Mouse (Mus musculus): ENCODE measurements around the gene Ptbp2.

Gene Ptbp2

DNA sequence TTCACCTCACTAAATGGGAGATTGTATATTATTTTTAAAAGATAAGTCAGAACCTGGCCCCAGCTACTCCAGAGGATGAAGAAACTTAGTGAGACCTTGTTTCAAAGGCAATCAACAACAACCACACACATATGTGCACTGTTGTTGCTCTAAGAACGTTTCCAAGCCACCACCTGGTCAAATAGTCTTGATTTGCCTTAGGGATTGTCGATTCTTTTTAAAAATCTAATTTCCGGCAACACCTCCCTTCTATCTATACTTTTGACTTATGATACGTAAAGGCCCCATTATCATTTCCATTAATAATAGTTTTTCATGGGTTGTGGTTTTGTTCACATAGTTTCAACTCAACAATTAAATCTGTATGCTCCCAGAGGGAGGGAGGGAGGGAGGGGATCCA lies at the start of gene Ptbp2:
Ptbp2 (minus strand) TSS at position 101 of the 400 bp plus-strand sequence.
- DNase-seq = no peak

- DNase-seq = no peak
Measured at GRCm38 (mm10) chr3:119814678-119815077, 30.4 kb upstream of the Ptbp2 start.

- no peak for DNase-seq
Measured at GRCm38 (mm10) chr3:119806123-119806522, 21.9 kb upstream of the Ptbp2 start.

- no peak for DNase-seq
Measured at GRCm38 (mm10) chr3:119794677-119795365, 10.6 kb upstream of the Ptbp2 start.

- DNase-seq = peak; percentile 81
Measured at GRCm38 (mm10) chr3:119782946-119783701, 1.1 kb downstream of the Ptbp2 start.

- DNase-seq = peak; percentile 65
Measured at GRCm38 (mm10) chr3:119782022-119782945, 2.0 kb downstream of the Ptbp2 start.

GRCm38 (mm10) chr3:119780876-119781275 lies 3.4 kb downstream of the Ptbp2 start:
- no peak for DNase-seq

DNA sequence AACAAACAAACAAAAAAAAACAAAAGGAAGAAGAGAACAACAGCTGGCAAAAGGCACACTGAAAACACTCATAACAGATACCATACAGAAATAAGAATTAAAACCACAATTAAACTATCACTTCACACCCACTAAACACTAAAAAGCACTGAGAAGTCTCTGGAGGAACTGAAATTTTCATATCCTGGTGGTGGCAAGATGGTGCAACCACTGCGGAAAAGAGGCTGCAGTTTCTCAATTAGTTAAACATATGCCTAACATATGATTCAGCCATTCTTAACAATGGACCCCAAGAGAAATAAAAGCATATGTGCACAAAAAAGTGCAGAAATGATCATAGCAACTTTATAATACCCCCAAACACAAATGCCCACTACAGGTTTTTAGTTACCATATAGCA lies 5.0 kb downstream of the Ptbp2 start:
- no peak for DNase-seq

DNA sequence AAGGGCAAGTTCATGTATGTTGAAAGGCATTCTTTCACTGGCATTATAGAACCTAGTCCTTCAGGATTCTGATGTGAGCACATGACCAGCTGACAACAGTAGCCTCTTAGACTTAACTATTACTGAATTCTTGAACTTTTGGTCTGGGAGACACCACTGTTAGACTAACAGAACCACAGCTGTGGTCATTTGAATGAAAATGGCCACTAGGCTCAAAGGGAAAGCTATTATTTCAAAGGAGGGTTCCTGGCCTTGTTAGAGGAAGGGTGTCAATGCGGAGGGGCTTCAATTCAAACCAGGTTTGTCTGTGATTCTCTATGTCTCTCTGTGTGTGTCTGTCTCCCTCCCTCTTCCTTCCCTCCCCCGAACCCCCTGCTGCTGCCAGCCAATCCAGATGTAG lies 5.8 kb downstream of the Ptbp2 start:
- no peak for DNase-seq

DNA sequence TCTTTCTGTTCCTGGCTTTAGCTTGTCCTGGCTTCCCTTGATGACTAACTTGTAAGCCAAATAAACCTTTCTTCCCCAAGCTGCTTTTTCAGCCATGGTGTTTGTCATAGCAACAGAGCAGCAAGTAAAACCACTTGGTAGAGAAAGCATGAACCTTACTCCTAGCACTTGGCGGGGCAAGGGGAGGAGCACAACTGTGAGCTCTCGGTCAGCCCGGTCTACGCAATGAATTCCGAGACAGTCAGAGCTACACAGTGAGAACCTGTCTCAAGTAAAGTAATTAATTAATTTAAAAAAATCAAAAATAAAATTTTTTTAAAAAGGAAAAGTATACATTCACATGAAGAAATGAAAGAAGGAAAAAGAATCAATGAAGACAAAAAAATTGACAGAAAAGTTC lies 8.1 kb downstream of the Ptbp2 start:
- no peak for DNase-seq

GRCm38 (mm10) chr3:119772789-119773188 lies 11.5 kb downstream of the Ptbp2 start:
- DNase-seq = no peak

DNA sequence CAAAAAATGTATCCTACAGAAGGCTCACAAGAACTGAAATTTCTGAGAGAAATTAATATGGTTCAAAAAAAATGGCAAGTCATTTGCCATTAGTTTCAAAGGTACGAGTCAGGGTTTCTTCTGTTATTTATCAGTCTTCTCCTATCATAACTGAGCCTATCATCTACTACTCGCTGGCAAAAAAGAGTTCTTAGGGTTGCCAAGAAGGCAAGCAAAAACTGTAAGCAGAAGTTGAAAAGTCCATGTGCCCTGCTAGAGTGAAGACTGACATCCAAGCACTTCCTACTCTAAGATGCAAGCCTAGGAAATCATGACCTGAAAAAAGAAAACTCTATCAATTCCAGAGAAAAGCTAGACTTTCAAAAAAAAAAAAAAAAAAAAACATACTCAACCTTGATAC lies 20.5 kb downstream of the Ptbp2 start:
- DNase-seq = no peak

- DNase-seq = no peak
Measured at GRCm38 (mm10) chr3:119761732-119762131, 22.5 kb downstream of the Ptbp2 start.

DNA sequence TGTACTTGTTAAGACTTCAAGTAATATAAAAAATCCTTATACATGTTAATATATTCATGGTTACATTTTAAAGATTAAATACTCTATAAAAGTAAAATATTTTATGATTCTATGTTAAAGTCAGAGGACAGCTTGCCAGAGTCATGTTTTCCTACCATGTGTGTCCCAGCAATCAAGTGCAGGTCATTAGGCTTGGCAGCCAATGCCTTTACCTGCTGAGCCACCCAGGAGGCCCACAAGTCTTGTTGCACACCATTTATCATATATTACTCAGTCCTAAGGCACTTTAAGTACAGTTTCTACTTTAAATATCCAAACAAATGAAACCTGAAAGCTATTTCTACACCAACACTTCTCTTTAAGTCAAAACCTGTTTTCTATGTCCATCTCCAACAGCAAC lies 30.5 kb downstream of the Ptbp2 start:
- no peak for DNase-seq

DNA sequence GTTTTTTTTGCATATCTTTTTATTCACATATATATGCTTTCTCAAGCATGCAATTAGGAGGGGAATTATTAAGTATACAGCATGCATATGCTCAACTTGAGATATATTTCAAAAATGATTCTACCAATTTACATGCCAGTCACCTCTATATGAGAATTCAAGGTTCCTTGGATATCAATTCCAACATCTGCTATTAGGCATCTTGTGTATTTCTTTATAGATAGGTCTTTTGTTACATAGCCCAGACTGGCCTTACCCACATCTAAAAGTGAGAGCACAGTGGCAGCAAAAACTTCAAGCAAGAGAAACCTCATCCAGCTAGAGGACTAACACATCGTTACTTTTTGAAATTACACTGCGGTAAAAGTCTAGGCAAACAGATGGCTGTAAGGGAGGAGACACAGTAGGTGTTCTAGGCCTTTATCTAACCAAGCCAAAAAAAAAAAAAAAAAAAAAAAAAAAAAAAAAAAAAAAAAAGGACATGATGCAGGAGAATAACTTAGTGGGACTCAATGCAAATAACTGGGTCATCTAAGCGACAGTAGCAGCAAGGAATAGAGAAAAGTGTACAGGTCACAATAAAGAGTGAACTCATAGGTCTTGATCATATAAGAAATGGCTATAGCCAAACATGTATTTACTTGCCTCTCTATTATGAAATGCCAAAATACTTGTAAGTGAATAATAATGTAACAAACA lies 34.6 kb downstream of the Ptbp2 start:
- DNase-seq = no peak

GRCm38 (mm10) chr3:119749140-119749539 lies 35.1 kb downstream of the Ptbp2 start:
- DNase-seq = no peak

GRCm38 (mm10) chr3:119746656-119747055 lies 37.6 kb downstream of the Ptbp2 start:
- DNase-seq = no peak

- DNase-seq = no peak
Measured at GRCm38 (mm10) chr3:119745801-119746200, 38.5 kb downstream of the Ptbp2 start.

GRCm38 (mm10) chr3:119729863-119730262 lies 54.4 kb downstream of the Ptbp2 start:
- DNase-seq = no peak

DNA sequence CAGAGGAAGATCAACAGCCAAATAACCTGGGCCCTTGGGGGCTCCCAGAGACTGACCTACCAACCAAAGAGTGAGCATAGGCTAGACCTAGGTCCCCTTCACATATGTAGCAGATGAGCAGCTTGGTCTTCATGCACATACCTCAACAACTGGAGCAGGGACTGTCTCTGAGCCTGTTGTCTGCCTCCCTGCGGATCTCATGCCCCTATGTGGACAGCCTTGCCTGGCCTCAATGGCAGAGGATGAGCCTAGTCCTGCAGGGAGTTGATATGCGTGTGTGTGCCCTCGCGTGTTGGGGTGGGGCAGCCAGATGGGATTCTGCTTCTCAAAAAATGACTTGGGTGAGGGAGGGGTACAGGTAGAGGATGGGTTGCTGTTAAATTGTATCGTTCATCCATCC lies 72.2 kb downstream of the Ptbp2 start:
- DNase-seq = no peak

- DNase-seq = no peak
Measured at GRCm38 (mm10) chr3:119711503-119711902, 72.8 kb downstream of the Ptbp2 start.

GRCm38 (mm10) chr3:119701467-119701866 lies 82.8 kb downstream of the Ptbp2 start:
- DNase-seq = no peak

DNA sequence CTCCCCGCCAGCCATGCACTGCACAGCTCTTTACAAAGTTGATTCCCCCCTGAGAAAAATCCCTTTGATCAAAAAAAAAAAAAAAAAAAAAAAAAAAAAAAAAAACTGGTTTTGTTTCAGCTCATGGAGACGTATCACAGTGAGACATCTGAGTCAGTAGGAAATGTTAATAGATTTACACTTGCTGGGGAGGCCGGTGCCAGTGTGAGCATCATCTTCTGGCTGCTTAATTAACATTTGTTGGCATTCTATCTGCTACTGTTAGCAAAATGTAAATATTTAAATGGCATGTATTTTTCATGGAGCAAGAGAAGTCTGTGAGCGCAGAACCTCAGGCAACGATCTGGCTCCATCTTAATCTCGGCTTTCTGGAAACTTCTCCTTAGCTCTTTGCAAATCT lies 99.5 kb downstream of the Ptbp2 start:
- DNase-seq = no peak
